Mouse (Mus musculus) lung, adult 18-20 months (tissue): ENCODE results near the gene Ddx54.

Source experiments
- DNase-seq, 2 experiments: peaks; one replicate each; pipeline ENCODE4 v3.0.0; 2022; ENCODE audit warnings: mixed read lengths in 2 of 2

Gene Ddx54

GRCm38 (mm10) chr5:120612442-120612821, at the start of gene Ddx54, which contains the start of gene Rita1:
Gene Ddx54 (plus strand): TSS chr5:120612739.
Gene Rita1 (minus strand): TSS chr5:120612589.
- DNase-seq, result peak; percentile 96

- peak; percentile 66 to 77 for DNase-seq
These were observed 49.3 kb upstream of the Ddx54 start for GRCm38 (mm10) chr5:120562956-120563913.

- no peak for DNase-seq
These were observed 48.6 kb upstream of the Ddx54 start for GRCm38 (mm10) chr5:120563914-120564311.

GRCm38 (mm10) chr5:120565171-120565905, 47.2 kb upstream of the Ddx54 start:
- DNase-seq, result no peak

GRCm38 (mm10) chr5:120566101-120566500, 46.4 kb upstream of the Ddx54 start:
- peak in 1 of 2 experiments; percentile 59 for DNase-seq

GRCm38 (mm10) chr5:120566681-120567252, 45.8 kb upstream of the Ddx54 start:
- no peak for DNase-seq

GRCm38 (mm10) chr5:120567253-120567701, 45.3 kb upstream of the Ddx54 start:
- peak; percentile 39 to 60 for DNase-seq

- DNase-seq, result no peak
These were observed 44.8 kb upstream of the Ddx54 start for GRCm38 (mm10) chr5:120567761-120568211.

- DNase-seq, result no peak
These were observed 44.2 kb upstream of the Ddx54 start for GRCm38 (mm10) chr5:120568336-120568768.

GRCm38 (mm10) chr5:120568964-120569363, 43.6 kb upstream of the Ddx54 start:
- DNase-seq, result no peak

GRCm38 (mm10) chr5:120569791-120570190, 42.7 kb upstream of the Ddx54 start:
- DNase-seq, result no peak

GRCm38 (mm10) chr5:120570289-120570897, 42.1 kb upstream of the Ddx54 start:
- DNase-seq, result no peak

- no peak for DNase-seq
These were observed 41.3 kb upstream of the Ddx54 start for GRCm38 (mm10) chr5:120571056-120571740.

- DNase-seq, result no peak
These were observed 38.0 kb upstream of the Ddx54 start for GRCm38 (mm10) chr5:120574469-120575063.

- DNase-seq, result no peak
These were observed 35.7 kb upstream of the Ddx54 start for GRCm38 (mm10) chr5:120576781-120577301.

GRCm38 (mm10) chr5:120577935-120578441, 34.6 kb upstream of the Ddx54 start:
- DNase-seq, result no peak

GRCm38 (mm10) chr5:120578504-120579081, 33.9 kb upstream of the Ddx54 start:
- DNase-seq, result peak; percentile 59 to 62

- no peak for DNase-seq
These were observed 33.2 kb upstream of the Ddx54 start for GRCm38 (mm10) chr5:120579211-120579897.

- no peak for DNase-seq
These were observed 32.5 kb upstream of the Ddx54 start for GRCm38 (mm10) chr5:120579898-120580626.
